ENCODE assay signal across 7 mouse cellular contexts in genomic region chr11:115613138-115613945, GRCm38 (mm10). TPM values are rescaled to one million over a fixed set of nuclear protein-coding genes. Genes with fewer than 3 reads are reported as not detected.
A peak's percentile ranks its signal among the peaks of the same experiment; 100 is the strongest.
DNase-seq lines count a peak whose midpoint lies in the region; ATAC-seq and TF ChIP-seq lines count a peak whose summit lies in the region.

No protein-coding gene starts in this region.

- H3K4me2 ChIP-seq in CH12.LX (ENCODE audit: insufficient read depth, low read depth, poor library complexity, severe bottlenecking), result peak overlapping the region; percentile 69
- H3K4me2 ChIP-seq in forebrain, embryonic 11.5 days (ENCODE audit: low read depth, low read length, severe bottlenecking), result peak overlapping the region; percentile 89
- peak overlapping the region; percentile 83 for H3K4me2 ChIP-seq in kidney, postnatal 0 days (ENCODE audit: low read length)

- peaks cover 29 to 83% of the 10 kb centered on the region in 2 experiments for H3K4me1 ChIP-seq in CH12.LX (ENCODE audit: control insufficient read depth in 1 of 2, insufficient read depth in 2 of 2)
- peaks cover 16% of the 10 kb centered on the region for H3K4me1 ChIP-seq in forebrain, embryonic 11.5 days (replicated peaks; ENCODE audit: control insufficient read depth, insufficient read depth, low read length)
- peaks cover 18% of the 10 kb centered on the region; the same call in 1 of the 2 replicates for H3K4me1 ChIP-seq in kidney, postnatal 0 days (replicated peaks; ENCODE audit: insufficient read depth, low read length)

- dilution Hi-C loops in CH12.LX (cut with MboI; ENCODE audit: extremely low pct_ligation_motif_present, extremely low pct_unique_long_range_greater_than_20kb, low sequenced_read_pairs), result no loop called here

- peaks cover 69 to 81% of the 10 kb centered on the region in 2 experiments for H3K36me3 ChIP-seq in CH12.LX (replicated peaks in 1 of 2; ENCODE audit: control insufficient read depth in 1 of 2, insufficient read depth in 1 of 2, low read length in 1 of 2)
- H3K36me3 ChIP-seq in forebrain, embryonic 11.5 days (ENCODE audit: control insufficient read depth, insufficient read depth, low read length), result no peaks in the 10 kb centered on the region; the same call in 1 of the 2 replicates
- peaks cover 22% of the 10 kb centered on the region for H3K36me3 ChIP-seq in kidney, postnatal 0 days (ENCODE audit: insufficient read depth, low read length)

- in situ Hi-C loops in CH12.LX (cut with MboI; ENCODE audit: low pct_ligation_motif_present, low pct_unique_long_range_greater_than_20kb, low sequenced_read_pairs), result loop anchor here (25.0 kb wide), 1 partner anchor 399 kb away; the partner anchor contains the start of gene Galk1

- peak; percentile 16; the same call in 1 of the 2 replicates for ATAC-seq in forebrain, embryonic 11.5 days (replicated peaks; ENCODE audit: low FRiP score)
- ATAC-seq in kidney, postnatal 0 days (replicated peaks; ENCODE audit: low FRiP score, low read depth), result no peak
- peak; percentile 43 for ATAC-seq in megakaryocyte progenitor cell, adult 5-6 weeks (replicated peaks; ENCODE audit: poor library complexity)

- DNase-seq in 416B (ENCODE audit: low read depth) (peak; percentile 73), CH12.LX (ENCODE audit: extremely low read depth) (peak; percentile 80)
- no peak for DNase-seq in forebrain, embryonic 11.5 days (ENCODE audit: low spot score)
- DNase-seq in kidney, postnatal 0 days (ENCODE audit: low spot score), result no peak
- peak; percentile 64 for DNase-seq in thymus, postnatal 25 days
- DNase-seq in layer of hippocampus, adult 11-12 months (ENCODE audit: low spot score), result no peak

- under 1% methylated on average over 16 of the region's 16 CpGs for WGBS in forebrain, embryonic 11.5 days
- under 1% methylated on average over 16 of the region's 16 CpGs for WGBS in kidney, postnatal 0 days

- TF ChIP-seq RAD21 in CH12.LX (IDR thresholded peaks at IDR 0.05; ENCODE audit: low read depth, low read length), result no peak

- peak overlapping the region; percentile 60 to 75 (median 74) for H3K4me3 ChIP-seq in CH12.LX (replicated peaks in 1 of 3; ENCODE audit: low read depth in 2 of 3, low read length in 2 of 3, poor library complexity in 1 of 3)
- peak overlapping the region; percentile 53 for H3K4me3 ChIP-seq in forebrain, embryonic 11.5 days (ENCODE audit: low read depth, low read length)
- H3K4me3 ChIP-seq in kidney, postnatal 0 days (replicated peaks; ENCODE audit: low read depth, low read length), result peak overlapping the region; percentile 71

- no peaks in the 10 kb centered on the region for H3K9me3 ChIP-seq in CH12.LX (replicated peaks; ENCODE audit: low read length)
- H3K9me3 ChIP-seq in forebrain, embryonic 11.5 days (ENCODE audit: control insufficient read depth, low read length), result no peaks in the 10 kb centered on the region
- no peaks in the 10 kb centered on the region for H3K9me3 ChIP-seq in kidney, postnatal 0 days (replicated peaks; ENCODE audit: low read length)

- no peak; the same call in 1 of the 2 replicates for TF ChIP-seq POLR2A in CH12.LX (IDR thresholded peaks at IDR 0.05; ENCODE audit: low read depth, low read length)

- peaks cover 31% of the 10 kb centered on the region for H3K79me2 ChIP-seq in CH12.LX (replicated peaks; ENCODE audit: control insufficient read depth, extremely low read depth, insufficient read depth, poor library complexity, severe bottlenecking)

- TF ChIP-seq CTCF in CH12.LX (conservative IDR thresholded peaks at IDR 0.05 in 1 of 2, IDR thresholded peaks at IDR 0.05 in 1 of 2; ENCODE audit: low read depth in 2 of 2, low read length in 2 of 2), result no peak
- no peak for TF ChIP-seq CTCF in kidney, postnatal 0 days (IDR thresholded peaks at IDR 0.05; ENCODE audit: low read depth)

- no peaks in the 10 kb centered on the region for H3K27me3 ChIP-seq in CH12.LX (replicated peaks)
- H3K27me3 ChIP-seq in forebrain, embryonic 11.5 days (ENCODE audit: control insufficient read depth, insufficient read depth, low read length), result no peaks in the 10 kb centered on the region
- no peaks in the 10 kb centered on the region for H3K27me3 ChIP-seq in kidney, postnatal 0 days (ENCODE audit: insufficient read depth, low read length)

- H3K27ac ChIP-seq in CH12.LX (ENCODE audit: insufficient read depth, low read depth), result peak overlapping the region; percentile 97
- no peak overlapping the region for H3K27ac ChIP-seq in forebrain, embryonic 11.5 days (ENCODE audit: low read depth, low read length)
- peak overlapping the region; percentile 98 for H3K27ac ChIP-seq in kidney, postnatal 0 days

- TF ChIP-seq EP300 in CH12.LX (IDR thresholded peaks at IDR 0.05; ENCODE audit: low read length), result 0 out of 2 replicates have a peak, but pooled peaks have one; percentile 31

- peak overlapping the region; percentile 95; the same call in 1 of the 2 replicates for H3K9ac ChIP-seq in CH12.LX (ENCODE audit: insufficient read depth, low read depth)
- H3K9ac ChIP-seq in forebrain, embryonic 11.5 days (ENCODE audit: low read length), result peak overlapping the region; percentile 70
- H3K9ac ChIP-seq in kidney, postnatal 0 days (ENCODE audit: low read depth, low read length), result peak overlapping the region; percentile 77; the same call in 1 of the 2 replicates

TF ChIP-seq in CH12.LX, 34 proteins besides CTCF, POLR2A, EP300 and RAD21 (continues in another document):
- TF ChIP-seq JUND (conservative IDR thresholded peaks at IDR 0.05; ENCODE audit: low read depth, low read length), result 0 out of 2 replicates have a peak, but pooled peaks have one; percentile 27
- TF ChIP-seq ELF1 (IDR thresholded peaks at IDR 0.05; ENCODE audit: low read depth, low read length), result 0 out of 2 replicates have a peak, but pooled peaks have one; percentile 11
- no peak for TF ChIP-seq MAFK (IDR thresholded peaks at IDR 0.05; ENCODE audit: insufficient replicate concordance, low read length)
- TF ChIP-seq MXI1 (IDR thresholded peaks at IDR 0.05; ENCODE audit: low read depth, low read length), result no peak
- TF ChIP-seq RCOR1 (conservative IDR thresholded peaks at IDR 0.05; ENCODE audit: low read depth, low read length), result no peak
- TF ChIP-seq PAX5 (IDR thresholded peaks at IDR 0.05; ENCODE audit: low read length), result no peak
- TF ChIP-seq NELFE (IDR thresholded peaks at IDR 0.05; ENCODE audit: low read depth, low read length), result no peak; the same call in 1 of the 2 replicates
- no peak for TF ChIP-seq KAT2A (IDR thresholded peaks at IDR 0.05; ENCODE audit: insufficient replicate concordance, low read length)
- no peak for TF ChIP-seq USF1 (IDR thresholded peaks at IDR 0.05; ENCODE audit: low read depth, low read length)
- no peak; the same call in 1 of the 2 replicates for TF ChIP-seq USF2 (conservative IDR thresholded peaks at IDR 0.05; ENCODE audit: low read depth, low read length)
- no peak; the same call in 1 of the 2 replicates for TF ChIP-seq ZMIZ1 (IDR thresholded peaks at IDR 0.05; ENCODE audit: low read depth, low read length)
- TF ChIP-seq MAZ (IDR thresholded peaks at IDR 0.05; ENCODE audit: low read depth, low read length), result no peak
- no peak for TF ChIP-seq SMC3 (IDR thresholded peaks at IDR 0.05; ENCODE audit: low read depth, low read length)
- TF ChIP-seq JUN (IDR thresholded peaks at IDR 0.05; ENCODE audit: insufficient read depth, low read depth, low read length), result no peak
- no peak for TF ChIP-seq ETS1 (conservative IDR thresholded peaks at IDR 0.05; ENCODE audit: low read depth, low read length)

RNA-seq across cellular contexts. Expression of gene Mif4gd, which starts 0.6 kb away (rescaled TPM):
- total RNA-seq in CH12.LX (2012; rRNA removed) (143 and 177 TPM in 2 replicates), CH12.LX (2014; rRNA removed) (160 and 174 TPM in 2 replicates)
- 131 and 143 TPM in 2 replicates for polyA plus RNA-seq in CH12.LX (2012; ENCODE audit: insufficient read length, low read depth)
- 19.2 and 22.6 TPM in 2 replicates for polyA plus RNA-seq in forebrain, embryonic 11.5 days (2014; fragmentation: Nextera tagmentation; extraction: Ambion mirVana)
- polyA plus RNA-seq in kidney, postnatal 0 days (2015; fragmentation: Nextera tagmentation; extraction: Ambion mirVana), result 57.3 and 61.6 TPM in 2 replicates
- 20.4 and 27.4 TPM in 2 replicates for total RNA-seq in megakaryocyte progenitor cell, adult 5-6 weeks (2015)
- total RNA-seq in megakaryocyte progenitor cell, adult 5-6 weeks (2017), result 17.7 and 23.0 TPM in 2 replicates

RNA-seq across cellular contexts. Expression of gene Gga3, which starts 9.5 kb away (rescaled TPM):
- total RNA-seq in CH12.LX (2012; rRNA removed) (18.7 and 22.6 TPM in 2 replicates), CH12.LX (2014; rRNA removed) (7.7 TPM in 2 replicates)
- 37.2 and 39.8 TPM in 2 replicates for polyA plus RNA-seq in CH12.LX (2012; ENCODE audit: insufficient read length, low read depth)
- 36.5 and 37.1 TPM in 2 replicates for polyA plus RNA-seq in forebrain, embryonic 11.5 days (2014; fragmentation: Nextera tagmentation; extraction: Ambion mirVana)
- 10.8 and 11.1 TPM in 2 replicates for polyA plus RNA-seq in kidney, postnatal 0 days (2015; fragmentation: Nextera tagmentation; extraction: Ambion mirVana)
- 27.9 and 28.3 TPM in 2 replicates for total RNA-seq in megakaryocyte progenitor cell, adult 5-6 weeks (2015)
- 17.0 and 40.0 TPM in 2 replicates for total RNA-seq in megakaryocyte progenitor cell, adult 5-6 weeks (2017)

RNA-seq across cellular contexts. Expression of gene Mrps7, which starts 9.6 kb away (rescaled TPM):
- total RNA-seq in CH12.LX (2012; rRNA removed) (172 and 217 TPM in 2 replicates), CH12.LX (2014; rRNA removed) (154 and 168 TPM in 2 replicates)
- polyA plus RNA-seq in CH12.LX (2012; ENCODE audit: insufficient read length, low read depth), result 157 and 184 TPM in 2 replicates
- polyA plus RNA-seq in forebrain, embryonic 11.5 days (2014; fragmentation: Nextera tagmentation; extraction: Ambion mirVana), result 93.9 and 95.3 TPM in 2 replicates
- 92.9 and 93.7 TPM in 2 replicates for polyA plus RNA-seq in kidney, postnatal 0 days (2015; fragmentation: Nextera tagmentation; extraction: Ambion mirVana)
- 56.9 and 63.7 TPM in 2 replicates for total RNA-seq in megakaryocyte progenitor cell, adult 5-6 weeks (2015)
- total RNA-seq in megakaryocyte progenitor cell, adult 5-6 weeks (2017), result 43.2 and 50.3 TPM in 2 replicates

RNA-seq across cellular contexts. Expression of gene Slc25a19, which starts 14.8 kb away (rescaled TPM):
- total RNA-seq in CH12.LX (2012; rRNA removed) (277 and 312 TPM in 2 replicates), CH12.LX (2014; rRNA removed) (278 and 294 TPM in 2 replicates)
- polyA plus RNA-seq in CH12.LX (2012; ENCODE audit: insufficient read length, low read depth), result 374 and 398 TPM in 2 replicates
- polyA plus RNA-seq in forebrain, embryonic 11.5 days (2014; fragmentation: Nextera tagmentation; extraction: Ambion mirVana), result 26.4 and 27.7 TPM in 2 replicates
- polyA plus RNA-seq in kidney, postnatal 0 days (2015; fragmentation: Nextera tagmentation; extraction: Ambion mirVana), result 49.7 and 57.9 TPM in 2 replicates
- 8.7 and 10.2 TPM in 2 replicates for total RNA-seq in megakaryocyte progenitor cell, adult 5-6 weeks (2015)
- 15.2 and 18.2 TPM in 2 replicates for total RNA-seq in megakaryocyte progenitor cell, adult 5-6 weeks (2017)

RNA-seq across cellular contexts. Expression of gene Nup85, which starts 49.1 kb away (rescaled TPM):
- total RNA-seq in CH12.LX (2012; rRNA removed) (290 and 340 TPM in 2 replicates), CH12.LX (2014; rRNA removed) (282 and 305 TPM in 2 replicates)
- 326 and 368 TPM in 2 replicates for polyA plus RNA-seq in CH12.LX (2012; ENCODE audit: insufficient read length, low read depth)
- polyA plus RNA-seq in forebrain, embryonic 11.5 days (2014; fragmentation: Nextera tagmentation; extraction: Ambion mirVana), result 236 and 245 TPM in 2 replicates
- polyA plus RNA-seq in kidney, postnatal 0 days (2015; fragmentation: Nextera tagmentation; extraction: Ambion mirVana), result 74.6 and 94.9 TPM in 2 replicates
- 131 and 149 TPM in 2 replicates for total RNA-seq in megakaryocyte progenitor cell, adult 5-6 weeks (2015)
- total RNA-seq in megakaryocyte progenitor cell, adult 5-6 weeks (2017), result 131 and 147 TPM in 2 replicates

Comparison
In these comparisons a context has a peak if more than half of its experiments do, and no peak if none do; other contexts are left out.
1. DNase-seq: peak in 416B (single experiment), CH12.LX (single experiment) and thymus, postnatal 25 days (single experiment); none in forebrain, embryonic 11.5 days (single experiment), kidney, postnatal 0 days (single experiment) and layer of hippocampus, adult 11-12 months (single experiment).
2. Peak in every context shown above with its lines, with median percentiles within 50 percentile points of each other: H3K4me2 ChIP-seq, H3K4me3 ChIP-seq and H3K9ac ChIP-seq.